Mouse (Mus musculus) limb, embryonic 15.5 days (tissue): ENCODE measurements around the gene Slc39a13. TPM values are rescaled to one million over a fixed set of nuclear protein-coding genes. Genes with fewer than 3 reads are reported as not detected.
"Not testable (repeated sequence)": the region's sequence is repeated elsewhere in the genome, so short reads cannot be mapped to it uniquely, and the experiment has no call there.

ENCODE experiments used
- ATAC-seq: fragments of 200-750 bp; cut with Nextera tagmentation; 2 replicates; pipeline ENCODE4 v1.8.0; 2017; ENCODE audit warnings: low read depth, moderate TSS enrichment; ENCODE audit not compliant: insufficient number of reproducible peaks, low FRiP score, low TSS enrichment
- H3K27ac ChIP-seq: fragments of 300-500 bp; sonication (generic); 2 replicates; pipeline ENCODE4 v1.5.1; 2015; ENCODE audit warnings: moderate library complexity, mild to moderate bottlenecking, inconsistent platforms
- H3K27me3 ChIP-seq: fragments of 300-500 bp; sonication (generic); 2 replicates; pipeline ENCODE4 v1.6.1; 2015; ENCODE audit warnings: inconsistent platforms
- H3K36me3 ChIP-seq: fragments of 300-500 bp; sonication (generic); 2 replicates; pipeline ENCODE4 v1.6.1; 2015; ENCODE audit warnings: inconsistent platforms
- H3K4me1 ChIP-seq: fragments of 300-500 bp; sonication (generic); 2 replicates; pipeline ENCODE4 v1.6.1; 2015; ENCODE audit warnings: inconsistent platforms
- H3K4me2 ChIP-seq: fragments of 300-500 bp; sonication (generic); 2 replicates; pipeline ENCODE4 v1.6.1; 2015; ENCODE audit warnings: mild to moderate bottlenecking, inconsistent platforms
- H3K4me3 ChIP-seq: fragments of 300-500 bp; sonication (generic); 2 replicates; pipeline ENCODE4 v1.5.1; 2015; ENCODE audit warnings: mild to moderate bottlenecking, inconsistent platforms
- H3K9ac ChIP-seq: fragments of 300-500 bp; sonication (generic); 2 replicates; pipeline ENCODE4 v1.6.1; 2015; ENCODE audit warnings: inconsistent platforms
- H3K9me3 ChIP-seq: fragments of 300-500 bp; sonication (generic); 2 replicates; pipeline ENCODE4 v1.6.1; 2016; ENCODE audit warnings: inconsistent platforms
- WGBS: fragments of 180-500 bp; shearing (Covaris S2); methylation state at CpG from one replicate; pipeline ENCODE4 v1.1.7; 2015; 5-methylcytosine and 5-hydroxymethylcytosine counted together
- polyA plus RNA-seq: library from polyadenylated mRNA; unstranded; fragments of >200 nt; fragmentation: Nextera tagmentation; extraction: Ambion mirVana; gene quantifications from 2 replicates; pipeline ENCODE4 v1.2.1, GENCODE M21; 2015

Gene Slc39a13
- polyA plus RNA-seq, 1 experiment from 2014 or later: 89.4 TPM

- Histone ChIP-seq H3K9me3 (no peaks in the 10 kb centered on the region), H3K4me1 (peaks cover 22% of the 10 kb centered on the region), H3K27ac (peak overlapping the region; percentile 11; the same call in 1 of the 2 replicates), H3K9ac (no peak overlapping the region), H3K27me3 (no peaks in the 10 kb centered on the region), H3K4me3 (no peak overlapping the region), H3K4me2 (no peak overlapping the region), H3K36me3 (peaks cover 93% of the 10 kb centered on the region)
- 74% methylated on average over 10 of the region's 10 CpGs for WGBS
- peak; percentile 42; the same call in 1 of the 2 replicates for ATAC-seq
These were observed 9.5 kb downstream of the Slc39a13 start for GRCm38 (mm10) chr2:91060544-91061355.

GRCm38 (mm10) chr2:91059376-91059775 lies 10.8 kb downstream of the Slc39a13 start:
- Histone ChIP-seq H3K9ac (no peak overlapping the region), H3K9me3 (no peaks in the 10 kb centered on the region), H3K4me1 (peaks cover 34% of the 10 kb centered on the region), H3K27ac (no peak overlapping the region), H3K27me3 (no peaks in the 10 kb centered on the region), H3K36me3 (peaks cover 88% of the 10 kb centered on the region), H3K4me2 (no peak overlapping the region), H3K4me3 (no peak overlapping the region)
- 96% methylated on average over 2 of the region's 2 CpGs for WGBS
- ATAC-seq: no peak

GRCm38 (mm10) chr2:91058435-91058834 lies 11.8 kb downstream of the Slc39a13 start:
- Histone ChIP-seq H3K4me3 (no peak overlapping the region), H3K9me3 (no peaks in the 10 kb centered on the region), H3K36me3 (peaks cover 79% of the 10 kb centered on the region), H3K27ac (no peak overlapping the region), H3K4me2 (no peak overlapping the region), H3K27me3 (no peaks in the 10 kb centered on the region), H3K9ac (no peak overlapping the region), H3K4me1 (peaks cover 34% of the 10 kb centered on the region)
- WGBS: 80% methylated on average over 5 of the region's 5 CpGs
- ATAC-seq: no peak

GRCm38 (mm10) chr2:91053934-91054382 lies 16.3 kb downstream of the Slc39a13 start, which contains the start of gene Psmc3:
TSS of gene Psmc3 (plus strand) at chr2:91054009.
- H3K27me3 ChIP-seq: no peaks in the 10 kb centered on the region

GRCm38 (mm10) chr2:91053181-91053933 lies 16.9 kb downstream of the Slc39a13 start:
- no peak overlapping the region for H3K27ac ChIP-seq
- H3K36me3 ChIP-seq: peaks cover 37% of the 10 kb centered on the region
- H3K9me3 ChIP-seq: no peaks in the 10 kb centered on the region
- H3K27me3 ChIP-seq: no peaks in the 10 kb centered on the region
- WGBS: 0% methylated on average over 6 of the region's 6 CpGs
- H3K4me1 ChIP-seq: peaks cover 17% of the 10 kb centered on the region
- peak overlapping the region; percentile 42; the same call in 1 of the 2 replicates for H3K9ac ChIP-seq
- peak overlapping the region; percentile 91 for H3K4me3 ChIP-seq
- peak; percentile 35; the same call in 1 of the 2 replicates for ATAC-seq
- peak overlapping the region; percentile 82 for H3K4me2 ChIP-seq

More at GRCm38 (mm10) chr2:91053934-91054382, 16.3 kb downstream of the Slc39a13 start, which contains the start of gene Psmc3:
- ATAC-seq: peak; percentile 95
- Histone ChIP-seq H3K4me2 (peak within 1 kb of the TSS; percentile 82), H3K4me1 (peaks cover 17% of the 10 kb centered on the region), H3K9me3 (no peaks in the 10 kb centered on the region), H3K36me3 (peaks cover 43% of the 10 kb centered on the region), H3K4me3 (peak within 1 kb of the TSS; percentile 91), H3K27ac (peak within 1 kb of the TSS; percentile 93), H3K9ac (peak within 1 kb of the TSS; percentile 73)
- 0% methylated on average over 40 of the region's 40 CpGs for WGBS

- H3K4me2 ChIP-seq: no peak overlapping the region
These were observed 17.5 kb downstream of the Slc39a13 start for GRCm38 (mm10) chr2:91052752-91053151.

GRCm38 (mm10) chr2:91051917-91052316 lies 18.3 kb downstream of the Slc39a13 start:
- Histone ChIP-seq H3K27ac (no peak overlapping the region), H3K4me3 (no peak overlapping the region), H3K9ac (no peak overlapping the region), H3K4me2 (no peak overlapping the region), H3K9me3 (no peaks in the 10 kb centered on the region), H3K27me3 (no peaks in the 10 kb centered on the region), H3K36me3 (peaks cover 22% of the 10 kb centered on the region), H3K4me1 (peaks cover 17% of the 10 kb centered on the region)
- ATAC-seq: no peak
- 73% methylated on average over 3 of the region's 3 CpGs for WGBS

More at GRCm38 (mm10) chr2:91052752-91053151, 17.5 kb downstream of the Slc39a13 start:
- 48% methylated on average over 2 of the region's 2 CpGs for WGBS
- Histone ChIP-seq H3K36me3 (peaks cover 31% of the 10 kb centered on the region), H3K4me1 (peaks cover 17% of the 10 kb centered on the region), H3K9ac (no peak overlapping the region), H3K4me3 (no peak overlapping the region), H3K9me3 (no peaks in the 10 kb centered on the region), H3K27me3 (no peaks in the 10 kb centered on the region), H3K27ac (no peak overlapping the region)
- no peak for ATAC-seq

- Histone ChIP-seq H3K4me2 (no peak overlapping the region), H3K27ac (no peak overlapping the region), H3K9me3 (no peaks in the 10 kb centered on the region), H3K9ac (no peak overlapping the region), H3K27me3 (no peaks in the 10 kb centered on the region), H3K4me3 (no peak overlapping the region), H3K4me1 (no peaks in the 10 kb centered on the region), H3K36me3 (peaks cover 5% of the 10 kb centered on the region; the same call in 1 of the 2 replicates)
- 41% methylated on average over 9 of the region's 9 CpGs for WGBS
- no peak for ATAC-seq
These were observed 22.9 kb downstream of the Slc39a13 start for GRCm38 (mm10) chr2:91047359-91047758.

- not testable (repeated sequence) for H3K27me3 ChIP-seq, H3K4me2 ChIP-seq, H3K36me3 ChIP-seq, H3K9me3 ChIP-seq, H3K4me1 ChIP-seq, H3K27ac ChIP-seq, H3K4me3 ChIP-seq, H3K9ac ChIP-seq, ATAC-seq
- WGBS: 82% methylated on average over 1 of the region's 1 CpGs
These were observed 24.4 kb downstream of the Slc39a13 start for GRCm38 (mm10) chr2:91045805-91046204.

- Histone ChIP-seq H3K4me2 (no peak overlapping the region), H3K27ac (no peak overlapping the region), H3K4me1 (no peaks in the 10 kb centered on the region), H3K9me3 (no peaks in the 10 kb centered on the region), H3K4me3 (no peak overlapping the region), H3K36me3 (no peaks in the 10 kb centered on the region), H3K27me3 (no peaks in the 10 kb centered on the region), H3K9ac (no peak overlapping the region)
- 79% methylated on average over 13 of the region's 13 CpGs for WGBS
- no peak for ATAC-seq
These were observed 25.5 kb downstream of the Slc39a13 start for GRCm38 (mm10) chr2:91044727-91045126.

GRCm38 (mm10) chr2:91042651-91043398 lies 27.4 kb downstream of the Slc39a13 start:
- WGBS: 70% methylated on average over 21 of the region's 21 CpGs
- Histone ChIP-seq H3K36me3 (no peaks in the 10 kb centered on the region), H3K4me1 (no peaks in the 10 kb centered on the region), H3K27ac (no peak overlapping the region), H3K4me3 (no peak overlapping the region), H3K9ac (no peak overlapping the region), H3K27me3 (no peaks in the 10 kb centered on the region), H3K9me3 (no peaks in the 10 kb centered on the region), H3K4me2 (no peak overlapping the region)
- no peak for ATAC-seq
